16 mouse cellular contexts compared by ENCODE assay signal in the genomic region with DNA sequence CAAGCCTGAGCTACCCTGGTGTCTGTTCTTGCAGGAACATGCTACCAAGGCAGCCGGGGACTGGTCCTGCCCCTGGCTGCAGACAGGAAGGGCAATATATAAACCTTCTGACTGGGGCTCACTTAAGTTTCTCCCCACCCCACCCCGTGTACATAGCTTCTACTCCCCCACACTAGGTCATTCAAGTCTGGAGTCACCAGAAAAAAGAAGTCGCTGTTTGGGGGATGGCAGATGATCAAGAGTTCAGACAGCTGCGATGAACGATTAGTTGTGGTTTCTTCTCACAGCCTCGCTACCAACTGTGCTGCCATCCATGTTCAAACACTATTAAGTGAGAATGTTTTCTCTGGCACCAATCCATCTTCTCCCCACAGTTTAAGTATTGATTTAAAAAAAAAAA. TPM values are rescaled to one million over a fixed set of nuclear protein-coding genes. Genes with fewer than 3 reads are reported as not detected.
DNase-seq lines count a peak whose midpoint lies in the region; ATAC-seq lines count a peak whose summit lies in the region.
"Had no signal": no experiment of that assay in that cellular context is flagged by ENCODE, and none has a peak within 500 bp of the region (broad histone marks: within the 10 kb centered on the region; RNA-seq: fewer than 3 reads in every experiment).

No protein-coding gene starts in this region.

- no peaks in the 10 kb centered on the region for H3K36me3 ChIP-seq in embryonic facial prominence, embryonic 14.5 days (ENCODE audit: control insufficient read depth, insufficient read depth, low read length)
- H3K36me3 ChIP-seq: heart, embryonic 13.5 days; lung, embryonic 15.5 days; neural tube, embryonic 13.5 days had no signal

- no peak overlapping the region for H3K4me3 ChIP-seq in embryonic facial prominence, embryonic 14.5 days (ENCODE audit: low read depth, low read length)
- H3K4me3 ChIP-seq: heart, embryonic 13.5 days; lung, embryonic 15.5 days; neural tube, embryonic 13.5 days had no signal

- no peak overlapping the region for H3K4me2 ChIP-seq in embryonic facial prominence, embryonic 14.5 days (ENCODE audit: low read depth, low read length)
- H3K4me2 ChIP-seq: heart, embryonic 13.5 days; lung, embryonic 15.5 days; neural tube, embryonic 13.5 days had no signal

- WGBS in embryonic facial prominence, embryonic 14.5 days: 44% methylated on average over 6 of the region's 6 CpGs

- ATAC-seq in embryonic facial prominence, embryonic 14.5 days (ENCODE audit: low read depth): peak; percentile 84
- ATAC-seq: midbrain, embryonic 16.5 days had no signal

- no peak overlapping the region for H3K9ac ChIP-seq in embryonic facial prominence, embryonic 14.5 days (ENCODE audit: low read depth, low read length)
- H3K9ac ChIP-seq: heart, embryonic 13.5 days; lung, embryonic 15.5 days; neural tube, embryonic 13.5 days had no signal

- no peaks in the 10 kb centered on the region for H3K4me1 ChIP-seq in embryonic facial prominence, embryonic 14.5 days (ENCODE audit: control insufficient read depth, insufficient read depth, low read length)
- H3K4me1 ChIP-seq: heart, embryonic 13.5 days; lung, embryonic 15.5 days; neural tube, embryonic 13.5 days had no signal

- H3K27ac ChIP-seq in embryonic facial prominence, embryonic 14.5 days (replicated peaks; ENCODE audit: low read depth, low read length): no peak overlapping the region; the same call in 1 of the 2 replicates
- H3K27ac ChIP-seq: heart, embryonic 13.5 days; lung, embryonic 15.5 days; neural tube, embryonic 13.5 days had no signal

- no peaks in the 10 kb centered on the region for H3K9me3 ChIP-seq in embryonic facial prominence, embryonic 14.5 days (ENCODE audit: control insufficient read depth, low read length)
- H3K9me3 ChIP-seq: heart, embryonic 13.5 days; lung, embryonic 15.5 days; neural tube, embryonic 13.5 days had no signal

- DNase-seq in layer of hippocampus, adult 8-10 months (ENCODE audit: low spot score in 2 of 2): peak; percentile 7 to 15
- DNase-seq in layer of hippocampus, adult 11-12 months (ENCODE audit: low spot score): no peak
- DNase-seq in 3134 (ENCODE audit: extremely low read depth, insufficient read length, low spot score) (peak; percentile 53), 416B (ENCODE audit: low read depth) (peak; percentile 66)
- peak; percentile 90 for DNase-seq in embryonic facial prominence, embryonic 14.5 days (ENCODE audit: low spot score)
- DNase-seq in cerebellum, adult 11 months: no peak
- DNase-seq in retina, embryonic 14.5 days (ENCODE audit: low spot score): no peak
- no peak for DNase-seq in adrenal gland, postnatal 25 days
- DNase-seq: adrenal gland, postnatal 10 days; gastrocnemius, postnatal 25 days; retina, postnatal 1 day; thymus, postnatal 25 days had no signal

- no peaks in the 10 kb centered on the region for H3K27me3 ChIP-seq in embryonic facial prominence, embryonic 14.5 days (replicated peaks; ENCODE audit: control insufficient read depth, insufficient read depth, low read length)
- H3K27me3 ChIP-seq: heart, embryonic 13.5 days; lung, embryonic 15.5 days; neural tube, embryonic 13.5 days had no signal

RNA-seq across cellular contexts. Expression of gene Susd5, which starts 55.3 kb away (rescaled TPM):
- 1 to 10 TPM; 2.2 to 3.2 (median 2.7) TPM for total RNA-seq in layer of hippocampus, adult 8-10 months (2022)
- 9.2 and 16.1 TPM in 2 replicates for polyA plus RNA-seq in embryonic facial prominence, embryonic 14.5 days (2014; fragmentation: Nextera tagmentation; extraction: Ambion mirVana)
- total RNA-seq in adrenal gland, postnatal 25 days (2021): 0.12 TPM in 1 of 2 replicates, not detected in the other

Comparison
In these comparisons a context has a peak if more than half of its experiments do, and no peak if none do; other contexts are left out.
1. DNase-seq: peak in layer of hippocampus, adult 8-10 months (2 of 2), 3134 (single experiment), 416B (single experiment) and embryonic facial prominence, embryonic 14.5 days (single experiment); none in layer of hippocampus, adult 11-12 months (single experiment), cerebellum, adult 11 months (single experiment), retina, embryonic 14.5 days (single experiment) and adrenal gland, postnatal 25 days (single experiment).